ENCODE assay signal across 8 mouse cellular contexts in genomic region chr1:128472022-128472712, GRCm38 (mm10). TPM values are rescaled to one million over a fixed set of nuclear protein-coding genes. Genes with fewer than 3 reads are reported as not detected.
DNase-seq lines count a peak whose midpoint lies in the region; ATAC-seq and TF ChIP-seq lines count a peak whose summit lies in the region.

No protein-coding gene starts in this region.

- H3K9ac ChIP-seq in hindbrain, embryonic 15.5 days, result peak overlapping the region; percentile 15

- DNase-seq in adrenal gland, adult (ENCODE audit: inconsistent age in 2 of 2, low spot score in 1 of 2), result peak; percentile 55 to 72
- peak; percentile 67 for DNase-seq in gastrocnemius, adult 2 months
- DNase-seq in left cerebral cortex, adult 2 months (ENCODE audit: extremely low spot score in 1 of 2, low spot score in 2 of 2), result peak; percentile 66 to 73
- DNase-seq in lung, postnatal 36 days, result peak; percentile 76
- peak; percentile 72 for DNase-seq in right cerebral cortex, postnatal 25 days
- DNase-seq in spleen, postnatal 36 days (ENCODE audit: low spot score in 2 of 2), result no peak

- WGBS in hindbrain, embryonic 15.5 days, result under 1% methylated on average over 20 of the region's 20 CpGs

- H3K36me3 ChIP-seq in hindbrain, embryonic 15.5 days, result no peaks in the 10 kb centered on the region

- no peak for TF ChIP-seq CTCF in gastrocnemius, adult 2 months (IDR thresholded peaks at IDR 0.05)
- TF ChIP-seq CTCF in left cerebral cortex, adult 2 months (IDR thresholded peaks at IDR 0.05), result no peak

- H3K4me3 ChIP-seq in gastrocnemius, adult 2 months, result peak overlapping the region; percentile 57
- peak overlapping the region; percentile 34 for H3K4me3 ChIP-seq in hindbrain, embryonic 15.5 days
- H3K4me3 ChIP-seq in left cerebral cortex, adult 2 months, result peak overlapping the region; percentile 24

- ATAC-seq in common myeloid progenitor, adult 5-6 weeks (replicated peaks; ENCODE audit: low read depth, poor library complexity, severe bottlenecking), result peak; percentile 63
- peak; percentile 92 for ATAC-seq in hindbrain, embryonic 15.5 days (ENCODE audit: low FRiP score, low read depth)

- peak overlapping the region; percentile 65 for H3K4me2 ChIP-seq in hindbrain, embryonic 15.5 days

- H3K27ac ChIP-seq in gastrocnemius, adult 2 months, result peak overlapping the region; percentile 29
- H3K27ac ChIP-seq in hindbrain, embryonic 15.5 days (replicated peaks), result peak overlapping the region; percentile 89
- no peak overlapping the region for H3K27ac ChIP-seq in left cerebral cortex, adult 2 months

- no peaks in the 10 kb centered on the region for H3K27me3 ChIP-seq in hindbrain, embryonic 15.5 days

- peaks cover 24% of the 10 kb centered on the region for H3K4me1 ChIP-seq in hindbrain, embryonic 15.5 days (replicated peaks)

- H3K9me3 ChIP-seq in hindbrain, embryonic 15.5 days, result no peaks in the 10 kb centered on the region

- intact Hi-C loops in gastrocnemius, adult 2 months (cut with DNase I), result no loop called here
- intact Hi-C loops in left cerebral cortex, adult 2 months (cut with DNase I), result loop anchor here (10.0 kb wide), 1 partner anchor 213 kb away; no protein-coding TSS in a partner anchor

RNA-seq across cellular contexts. Expression of gene Dars, which starts 55.0 kb away (rescaled TPM):
- 292 TPM in 2 replicates for total RNA-seq in common myeloid progenitor, adult 5-6 weeks (2017)
- total RNA-seq in gastrocnemius, adult 2 months (2021), result 10 to 100 TPM; 64.7 to 77.0 TPM
- polyA plus RNA-seq in hindbrain, embryonic 15.5 days (2015; fragmentation: Nextera tagmentation; extraction: Ambion mirVana), result 137 and 139 TPM in 2 replicates
- 10 to 100 TPM; 48.9 to 49.6 TPM for total RNA-seq in left cerebral cortex, adult 2 months (2021)

Comparison
In these comparisons a context has a peak if more than half of its experiments do, and no peak if none do; other contexts are left out.
1. DNase-seq: peak in adrenal gland, adult (2 of 2), gastrocnemius, adult 2 months (single experiment), left cerebral cortex, adult 2 months (2 of 2), lung, postnatal 36 days (single experiment) and right cerebral cortex, postnatal 25 days (single experiment); none in spleen, postnatal 36 days (0 of 2).
2. Peak in every context shown above with its lines, with median percentiles within 50 percentile points of each other: H3K4me3 ChIP-seq.